Mouse (Mus musculus): ENCODE measurements around the gene Hspa4.

DNA sequence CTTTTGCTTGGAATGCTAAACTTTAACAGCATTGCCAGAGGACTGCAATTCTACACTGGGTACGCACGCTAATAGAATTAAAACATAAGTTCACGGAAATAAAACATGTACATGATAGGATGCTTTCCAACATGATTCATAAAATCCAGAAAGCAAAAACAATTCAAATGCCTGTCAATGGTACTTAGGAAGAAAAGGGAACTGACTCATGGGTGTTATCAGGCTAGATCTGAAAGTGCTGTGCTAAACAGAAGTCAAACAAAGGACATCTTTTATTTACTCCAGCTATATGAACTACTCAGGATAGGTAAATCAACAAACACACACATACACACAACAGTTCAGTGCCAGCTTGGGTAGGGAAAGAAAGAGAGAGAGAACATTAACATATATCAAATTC lies 24.9 kb downstream of the Hspa4 start:
- TF ChIP-seq CTCF (IDR thresholded peaks at IDR 0.05; ENCODE audit: low read depth, low read length) (no peak), POLR2AphosphoS5 (IDR thresholded peaks at IDR 0.05; ENCODE audit: insufficient replicate concordance, low read depth, low read length) (no peak)

Data from G1E (cell line).